Mouse (Mus musculus) forebrain, embryonic 14.5 days (tissue): ENCODE measurements at regions not wholly inside any gene's neighbourhood (a gene's known extent, or its start where the extent isn't known, plus 50 kb on each side); places are given as distances from the start of the nearest gene placed in this dataset.

Experiments used
- ATAC-seq: fragments of 200-750 bp; cut with Nextera tagmentation; 2 replicates; pipeline ENCODE4 v1.8.0; 2017; ENCODE audit warnings: mild to moderate bottlenecking, moderate library complexity
- DNase-seq: peaks from one replicate; pipeline ENCODE4 v3.0.0-alpha.2; 2015; ENCODE audit warnings: low spot score
- H3K27ac ChIP-seq: fragments of 300-500 bp; sonication (generic); 2 replicates; pipeline ENCODE4 v1.5.1; 2014; ENCODE audit warnings: low read depth, mild to moderate bottlenecking, control low read depth, low read length, moderate library complexity
- H3K27me3 ChIP-seq: fragments of 300-500 bp; sonication (generic); replicated peaks from 2 replicates; pipeline ENCODE4 v1.6.1; 2014; ENCODE audit warnings: low read length, control low read depth, mixed read lengths; ENCODE audit not compliant: control insufficient read depth, insufficient read depth
- H3K36me3 ChIP-seq: fragments of 300-500 bp; sonication (generic); 2 replicates; pipeline ENCODE4 v1.6.1; 2014; ENCODE audit warnings: low read length, control low read depth; ENCODE audit not compliant: control insufficient read depth, insufficient read depth
- H3K4me1 ChIP-seq: fragments of 300-500 bp; sonication (generic); 2 replicates; pipeline ENCODE4 v1.6.1; 2014; ENCODE audit warnings: antibody characterized with exemption, low read length, control low read depth; ENCODE audit not compliant: control insufficient read depth, insufficient read depth
- H3K4me2 ChIP-seq: fragments of 300-500 bp; sonication (generic); 2 replicates; pipeline ENCODE4 v1.6.1; 2014; ENCODE audit warnings: mild to moderate bottlenecking, control low read depth, low read length
- H3K4me3 ChIP-seq: fragments of 300-500 bp; sonication (generic); 2 replicates; pipeline ENCODE4 v1.5.1; 2014; ENCODE audit warnings: low read depth, low read length, control low read depth
- H3K9ac ChIP-seq: fragments of 300-500 bp; sonication (generic); 2 replicates; pipeline ENCODE4 v1.6.1; 2014; ENCODE audit warnings: mild to moderate bottlenecking, low read length, control low read depth, moderate library complexity
- H3K9me3 ChIP-seq: fragments of 300-500 bp; sonication (generic); replicated peaks from 2 replicates; pipeline ENCODE4 v1.6.1; 2016; ENCODE audit warnings: low read length, control low read depth, mixed read lengths; ENCODE audit not compliant: control insufficient read depth
- WGBS: fragments of 180-500 bp; shearing (Covaris S2); extraction: QIAGEN DNeasy Blood & Tissue Kit; methylation state at CpG from one replicate; pipeline ENCODE4 v1.1.7; 2014; 5-methylcytosine and 5-hydroxymethylcytosine counted together

DNA sequence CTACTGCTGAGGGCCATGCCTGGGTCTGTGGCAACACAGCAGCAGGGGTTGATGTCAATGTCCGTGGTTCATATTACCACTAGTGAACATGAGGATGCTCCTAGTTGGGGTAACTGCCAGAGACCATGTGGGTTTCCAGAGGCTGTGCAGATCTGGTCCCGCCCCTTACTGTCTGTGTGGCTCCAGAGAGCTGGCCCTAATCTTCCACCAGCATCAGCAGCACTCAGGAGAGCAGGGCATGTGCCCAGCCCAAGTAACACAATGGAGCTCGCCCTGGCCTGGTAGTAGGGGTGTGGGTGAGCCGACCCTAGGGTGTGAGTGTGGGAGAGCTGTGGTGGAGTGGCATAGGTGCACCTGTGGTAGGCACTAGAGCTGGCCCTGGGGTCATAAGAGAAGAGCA lies 59.3 kb upstream of the Galnt15 start:
- no peak overlapping the region for H3K4me2 ChIP-seq
- WGBS = 87% methylated on average over 4 of the region's 4 CpGs
- H3K27me3 ChIP-seq = no peaks in the 10 kb centered on the region
- no peak for ATAC-seq
- H3K4me1 ChIP-seq = no peaks in the 10 kb centered on the region
- no peaks in the 10 kb centered on the region for H3K36me3 ChIP-seq
- no peak overlapping the region for H3K4me3 ChIP-seq
- H3K9ac ChIP-seq = no peak overlapping the region
- DNase-seq = no peak
- H3K9me3 ChIP-seq = no peaks in the 10 kb centered on the region
- H3K27ac ChIP-seq = no peak overlapping the region

DNA sequence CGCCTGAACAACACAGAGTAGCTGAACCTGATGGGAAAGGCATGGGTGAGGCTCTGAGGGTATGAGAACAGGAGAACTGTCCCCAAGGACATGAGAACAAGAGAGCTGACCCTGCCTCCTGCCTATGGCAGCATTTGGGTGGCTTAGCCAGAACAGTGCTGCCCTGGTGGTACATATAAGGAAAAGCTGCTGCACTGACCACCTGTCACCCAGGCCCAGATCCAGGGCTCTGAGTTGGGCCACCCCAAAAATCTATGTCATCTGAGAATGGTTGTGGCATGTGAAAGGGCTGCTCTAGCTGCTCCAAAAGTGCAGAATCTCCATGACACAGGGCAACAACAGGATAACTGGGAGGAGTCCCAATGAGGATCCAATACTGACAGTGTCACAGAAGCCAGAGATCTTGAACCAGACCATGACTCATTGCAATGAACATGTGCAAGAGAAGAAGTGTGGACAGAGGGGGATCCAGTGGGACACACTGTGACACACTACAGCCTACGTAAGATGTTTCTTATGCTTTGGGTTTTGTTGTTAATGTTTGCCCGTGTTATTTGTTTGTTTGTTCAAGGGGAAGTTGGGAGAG lies 58.5 kb upstream of the Galnt15 start:
- WGBS = 76% methylated on average over 3 of the region's 3 CpGs

DNA sequence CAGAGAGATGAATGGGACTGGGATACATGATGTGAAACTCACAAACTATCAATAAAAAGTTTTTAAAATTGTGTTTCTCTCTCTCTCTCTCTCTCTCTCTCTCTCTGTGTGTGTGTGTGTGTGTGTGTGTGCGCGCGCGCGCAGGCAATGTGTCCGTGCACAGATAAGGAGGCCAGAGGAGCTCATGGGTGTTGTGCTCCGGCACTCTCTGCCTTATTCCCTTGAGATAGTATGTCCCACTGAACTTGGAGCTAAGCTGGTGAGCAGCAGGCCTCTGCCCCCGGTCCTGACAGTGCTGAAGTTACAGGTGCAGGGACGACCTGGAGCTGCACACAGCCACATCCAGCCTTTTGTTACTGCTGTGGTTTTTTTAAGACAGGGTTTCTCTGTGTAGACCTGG lies 57.9 kb upstream of the Galnt15 start:
- Histone ChIP-seq H3K9ac (no peak overlapping the region), H3K36me3 (no peaks in the 10 kb centered on the region), H3K27me3 (no peaks in the 10 kb centered on the region), H3K27ac (no peak overlapping the region), H3K4me2 (no peak overlapping the region), H3K4me1 (no peaks in the 10 kb centered on the region), H3K9me3 (no peaks in the 10 kb centered on the region), H3K4me3 (no peak overlapping the region)
- DNase-seq = no peak
- ATAC-seq = no peak
- 92% methylated on average over 9 of the region's 9 CpGs for WGBS

More for the DNA sequence above, 58.5 kb upstream of the Galnt15 start:
- Histone ChIP-seq H3K9me3 (no peaks in the 10 kb centered on the region), H3K4me1 (no peaks in the 10 kb centered on the region), H3K4me3 (no peak overlapping the region), H3K36me3 (no peaks in the 10 kb centered on the region), H3K27ac (no peak overlapping the region), H3K4me2 (no peak overlapping the region), H3K27me3 (no peaks in the 10 kb centered on the region), H3K9ac (no peak overlapping the region)
- ATAC-seq (no peak), DNase-seq (no peak)

- DNase-seq = no peak
- 96% methylated on average over 4 of the region's 4 CpGs for WGBS
- Histone ChIP-seq H3K9me3 (no peaks in the 10 kb centered on the region), H3K4me3 (no peak overlapping the region), H3K27me3 (no peaks in the 10 kb centered on the region), H3K27ac (no peak overlapping the region), H3K9ac (no peak overlapping the region), H3K4me1 (no peaks in the 10 kb centered on the region), H3K36me3 (no peaks in the 10 kb centered on the region), H3K4me2 (no peak overlapping the region)
- no peak for ATAC-seq
These were observed 55.1 kb upstream of the Galnt15 start for GRCm38 (mm10) chr14:31973702-31974101.

GRCm38 (mm10) chr14:31978196-31978595 lies 50.6 kb upstream of the Galnt15 start:
- Histone ChIP-seq H3K27ac (no peak overlapping the region), H3K4me2 (no peak overlapping the region), H3K9ac (no peak overlapping the region), H3K27me3 (no peaks in the 10 kb centered on the region), H3K9me3 (no peaks in the 10 kb centered on the region), H3K4me1 (no peaks in the 10 kb centered on the region), H3K4me3 (no peak overlapping the region), H3K36me3 (no peaks in the 10 kb centered on the region)
- DNase-seq (no peak), ATAC-seq (no peak)
- 78% methylated on average over 4 of the region's 4 CpGs for WGBS

DNA sequence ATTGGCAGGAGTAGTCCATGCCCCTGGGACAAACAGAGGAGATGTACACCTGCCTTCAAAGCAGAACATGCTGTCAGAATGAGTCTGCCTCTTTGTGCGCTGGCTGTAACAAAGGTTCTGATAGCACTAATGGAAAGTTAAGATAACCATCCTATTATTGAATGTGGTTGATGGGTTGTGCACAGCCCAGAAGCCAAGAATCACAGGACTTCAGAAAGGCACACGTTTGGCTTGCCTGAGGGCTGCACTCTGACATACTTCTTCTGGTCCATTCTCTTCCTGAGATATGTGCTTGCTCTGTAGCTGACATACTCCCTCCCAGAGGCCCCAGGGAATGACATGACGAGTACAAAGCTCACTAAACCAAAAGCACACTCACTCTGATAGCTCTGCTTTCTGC lies 50.1 kb upstream of the Galnt15 start:
- Histone ChIP-seq H3K36me3 (no peaks in the 10 kb centered on the region), H3K27me3 (no peaks in the 10 kb centered on the region), H3K4me3 (no peak overlapping the region), H3K27ac (no peak overlapping the region), H3K9me3 (no peaks in the 10 kb centered on the region), H3K9ac (no peak overlapping the region), H3K4me1 (no peaks in the 10 kb centered on the region), H3K4me2 (no peak overlapping the region)
- ATAC-seq (no peak), DNase-seq (no peak)
- 80% methylated on average over 3 of the region's 3 CpGs for WGBS
